Mouse (Mus musculus) small intestine, adult 2 months (tissue): ENCODE measurements around the gene Map6.

Source experiments
- CTCF ChIP-seq: fragments of 200-500 bp; IDR thresholded peaks from 2 replicates; pipeline ENCODE4 v1.5.1; 2012; ENCODE audit warnings: low read depth, mild to moderate bottlenecking, control low read depth, inconsistent platforms, low read length, moderate library complexity, mixed read lengths; ENCODE audit not compliant: insufficient replicate concordance, insufficient read length; ENCODE audit errors: extremely low read depth
- POLR2A ChIP-seq: fragments of 200-500 bp; IDR thresholded peaks from 2 replicates; pipeline ENCODE4 v1.6.1; 2012; ENCODE audit warnings: low read depth, mild to moderate bottlenecking, control low read depth, inconsistent platforms, low read length, moderate library complexity

DNA sequence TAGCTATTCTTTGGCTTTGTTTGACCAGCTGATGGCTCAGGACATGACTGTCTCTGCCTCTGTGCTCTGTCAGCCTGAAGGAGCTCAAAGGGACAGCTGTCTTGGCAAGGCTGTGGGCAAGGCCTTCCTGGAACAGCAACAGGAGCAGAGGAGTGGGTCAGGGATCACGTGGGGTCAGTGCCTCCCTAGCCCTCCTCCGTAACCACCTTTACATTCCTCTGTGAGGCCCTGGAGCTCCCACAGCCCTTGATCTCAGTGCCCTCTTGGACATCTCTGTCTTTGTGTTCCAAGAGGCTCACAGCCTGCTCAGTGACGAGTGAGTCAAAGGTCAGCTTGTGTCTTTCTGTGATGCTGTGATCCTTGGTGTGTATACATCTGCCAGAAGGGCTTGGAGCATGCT is 39.4 kb downstream of the Map6 start:
- TF ChIP-seq CTCF = no peak
- no peak for TF ChIP-seq POLR2A
